Mouse (Mus musculus) midbrain, embryonic 11.5 days (tissue): ENCODE results near the gene Ubp1. TPM values are rescaled to one million over a fixed set of nuclear protein-coding genes. Genes with fewer than 3 reads are reported as not detected.
A peak's percentile ranks its signal among the peaks of the same experiment; 100 is the strongest.

Experiments
- ATAC-seq: fragments of 200-750 bp; cut with Nextera tagmentation; 2 replicates; pipeline ENCODE4 v1.8.0; 2017; ENCODE audit warnings: moderate TSS enrichment, moderate library complexity; ENCODE audit not compliant: low FRiP score
- DNase-seq: peaks from one replicate; pipeline ENCODE4 v3.0.0; 2015; ENCODE audit warnings: low spot score; ENCODE audit errors: missing footprints
- H3K27ac ChIP-seq: fragments of 300-500 bp; sonication (generic); 2 replicates; pipeline ENCODE4 v1.5.1; 2014; ENCODE audit warnings: low read depth, low read length
- H3K27me3 ChIP-seq: fragments of 300-500 bp; sonication (generic); 2 replicates; pipeline ENCODE4 v1.6.1; 2014; ENCODE audit warnings: mild to moderate bottlenecking, low read length, moderate library complexity, mixed read lengths; ENCODE audit not compliant: control insufficient read depth, insufficient read depth
- H3K36me3 ChIP-seq: fragments of 300-500 bp; sonication (generic); 2 replicates; pipeline ENCODE4 v1.6.1; 2014; ENCODE audit warnings: mild to moderate bottlenecking, low read length, moderate library complexity, mixed read lengths; ENCODE audit not compliant: control insufficient read depth, insufficient read depth
- H3K4me1 ChIP-seq: fragments of 300-500 bp; sonication (generic); 2 replicates; pipeline ENCODE4 v1.6.1; 2014; ENCODE audit warnings: low read length; ENCODE audit not compliant: control insufficient read depth, insufficient read depth
- H3K4me2 ChIP-seq: fragments of 300-500 bp; sonication (generic); 2 replicates; pipeline ENCODE4 v1.6.1; 2014; ENCODE audit warnings: mild to moderate bottlenecking, moderate library complexity
- H3K4me3 ChIP-seq: fragments of 300-500 bp; sonication (generic); 2 replicates; pipeline ENCODE4 v1.5.1; 2014; ENCODE audit warnings: low read depth, low read length
- H3K9ac ChIP-seq: fragments of 300-500 bp; sonication (generic); 2 replicates; pipeline ENCODE4 v1.6.1; 2014; ENCODE audit warnings: low read length
- H3K9me3 ChIP-seq: fragments of 300-500 bp; sonication (generic); 2 replicates; pipeline ENCODE4 v1.6.1; 2016; ENCODE audit warnings: low read length; ENCODE audit not compliant: control insufficient read depth
- WGBS: fragments of 180-500 bp; shearing (Covaris S2); extraction: QIAGEN DNeasy Blood & Tissue Kit; methylation state at CpG from one replicate; pipeline ENCODE4 v1.1.7; 2014; 5-methylcytosine and 5-hydroxymethylcytosine counted together
- polyA plus RNA-seq: library from polyadenylated mRNA; unstranded; fragments of >200 nt; fragmentation: Nextera tagmentation; extraction: Ambion mirVana; gene quantifications from 2 replicates; pipeline ENCODE4 v1.2.1, GENCODE M21; 2014

Ubp1 gene
- polyA plus RNA-seq, 1 experiment from 2014 or later: 45.8 TPM

DNA sequence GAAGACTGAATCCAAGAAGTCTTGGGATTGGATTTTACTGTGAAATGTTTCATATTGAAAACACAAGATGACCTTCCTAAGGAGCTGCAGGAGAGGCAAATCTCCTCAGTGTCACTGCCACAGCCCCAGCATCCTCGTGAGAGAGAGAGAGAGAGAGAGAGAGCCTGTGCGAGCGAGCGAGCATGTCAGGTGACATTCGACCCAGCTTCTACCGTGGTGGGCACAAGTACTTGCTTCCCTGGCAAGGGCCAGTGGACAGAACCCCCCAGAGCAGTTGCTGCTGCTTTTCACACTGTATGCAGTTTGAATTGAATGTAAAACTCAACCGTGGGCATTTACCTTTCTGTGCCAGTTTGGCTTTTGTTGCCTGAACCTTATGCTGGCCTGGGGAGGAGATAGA is 44.7 kb downstream of the Ubp1 start:
- no peaks in the 10 kb centered on the region for H3K27me3 ChIP-seq
- no peak overlapping the region for H3K9ac ChIP-seq
- H3K27ac ChIP-seq: no peak overlapping the region
- DNase-seq (no peak), ATAC-seq (no peak)
- H3K4me3 ChIP-seq: no peak overlapping the region
- peaks cover 10% of the 10 kb centered on the region for H3K36me3 ChIP-seq
- H3K4me1 ChIP-seq: no peaks in the 10 kb centered on the region
- 86% methylated on average over 7 of the region's 7 CpGs for WGBS
- no peaks in the 10 kb centered on the region for H3K9me3 ChIP-seq
- H3K4me2 ChIP-seq: no peak overlapping the region

DNA sequence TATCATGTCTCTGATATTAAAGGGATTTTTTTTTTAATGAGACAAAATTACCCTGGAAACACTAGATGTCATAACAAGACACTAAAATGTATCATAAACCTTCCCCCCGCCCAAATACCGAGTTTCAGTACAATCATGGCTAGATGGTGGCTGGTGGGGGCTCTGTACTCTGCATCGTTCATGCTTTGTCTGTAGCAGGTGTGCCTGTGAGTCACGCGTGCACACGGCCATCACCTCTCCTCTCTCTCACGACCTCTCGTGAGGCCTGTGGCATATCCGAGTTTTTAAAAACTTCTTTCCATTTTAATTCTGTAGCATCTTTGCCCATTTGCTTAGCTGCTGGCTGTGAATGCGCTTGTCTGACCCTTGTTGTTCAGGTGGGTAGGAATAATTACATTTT is 45.5 kb downstream of the Ubp1 start:
- peaks cover 6% of the 10 kb centered on the region for H3K36me3 ChIP-seq
- no peaks in the 10 kb centered on the region for H3K27me3 ChIP-seq
- H3K9ac ChIP-seq: no peak overlapping the region
- H3K9me3 ChIP-seq: no peaks in the 10 kb centered on the region
- no peak overlapping the region for H3K4me3 ChIP-seq
- no peak for DNase-seq
- ATAC-seq: no peak
- 96% methylated on average over 10 of the region's 10 CpGs for WGBS
- no peak overlapping the region for H3K4me2 ChIP-seq
- H3K27ac ChIP-seq: no peak overlapping the region
- H3K4me1 ChIP-seq: no peaks in the 10 kb centered on the region

GRCm38 (mm10) chr9:113977225-113977840 is 46.6 kb downstream of the Ubp1 start:
- H3K9ac ChIP-seq: no peak overlapping the region
- no peak for ATAC-seq
- DNase-seq: no peak
- no peak overlapping the region for H3K27ac ChIP-seq
- H3K36me3 ChIP-seq: peaks cover 6% of the 10 kb centered on the region
- H3K9me3 ChIP-seq: no peaks in the 10 kb centered on the region
- no peak overlapping the region for H3K4me2 ChIP-seq
- 85% methylated on average over 11 of the region's 11 CpGs for WGBS
- no peak overlapping the region for H3K4me3 ChIP-seq
- no peaks in the 10 kb centered on the region for H3K4me1 ChIP-seq
- H3K27me3 ChIP-seq: no peaks in the 10 kb centered on the region

GRCm38 (mm10) chr9:113978656-113979055 is 47.9 kb downstream of the Ubp1 start:
- Histone ChIP-seq H3K36me3 (peaks cover 5% of the 10 kb centered on the region), H3K27me3 (no peaks in the 10 kb centered on the region), H3K4me3 (no peak overlapping the region), H3K4me2 (no peak overlapping the region), H3K4me1 (no peaks in the 10 kb centered on the region), H3K27ac (no peak overlapping the region), H3K9me3 (no peaks in the 10 kb centered on the region), H3K9ac (no peak overlapping the region)
- no peak for ATAC-seq
- 87% methylated on average over 7 of the region's 7 CpGs for WGBS
- DNase-seq: no peak

DNA sequence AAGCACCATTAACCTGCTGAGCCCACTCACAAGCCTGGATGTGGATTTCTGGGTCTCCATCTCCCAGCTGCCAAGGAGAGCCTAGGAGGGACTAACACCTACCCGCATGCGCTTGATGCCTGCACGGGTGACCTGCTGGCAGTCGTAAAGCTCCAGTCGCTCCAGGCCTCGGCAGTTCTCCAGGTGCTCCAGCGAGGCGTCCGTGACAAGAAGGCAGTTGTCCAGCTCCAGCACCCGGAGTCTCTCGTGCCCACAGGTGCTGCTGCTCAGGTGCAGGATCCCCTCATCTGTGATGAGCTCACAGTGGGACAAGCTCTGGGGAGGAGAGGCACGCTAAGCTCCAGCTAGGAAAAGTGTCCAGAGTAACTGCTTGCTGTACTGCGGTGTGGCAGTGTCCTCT is 48.6 kb downstream of the Ubp1 start:
- Histone ChIP-seq H3K27ac (no peak overlapping the region), H3K27me3 (no peaks in the 10 kb centered on the region), H3K4me1 (no peaks in the 10 kb centered on the region), H3K9ac (no peak overlapping the region), H3K9me3 (no peaks in the 10 kb centered on the region), H3K4me2 (no peak overlapping the region), H3K36me3 (peaks cover 4% of the 10 kb centered on the region), H3K4me3 (no peak overlapping the region)
- no peak for ATAC-seq
- 95% methylated on average over 13 of the region's 13 CpGs for WGBS
- DNase-seq: no peak

DNA sequence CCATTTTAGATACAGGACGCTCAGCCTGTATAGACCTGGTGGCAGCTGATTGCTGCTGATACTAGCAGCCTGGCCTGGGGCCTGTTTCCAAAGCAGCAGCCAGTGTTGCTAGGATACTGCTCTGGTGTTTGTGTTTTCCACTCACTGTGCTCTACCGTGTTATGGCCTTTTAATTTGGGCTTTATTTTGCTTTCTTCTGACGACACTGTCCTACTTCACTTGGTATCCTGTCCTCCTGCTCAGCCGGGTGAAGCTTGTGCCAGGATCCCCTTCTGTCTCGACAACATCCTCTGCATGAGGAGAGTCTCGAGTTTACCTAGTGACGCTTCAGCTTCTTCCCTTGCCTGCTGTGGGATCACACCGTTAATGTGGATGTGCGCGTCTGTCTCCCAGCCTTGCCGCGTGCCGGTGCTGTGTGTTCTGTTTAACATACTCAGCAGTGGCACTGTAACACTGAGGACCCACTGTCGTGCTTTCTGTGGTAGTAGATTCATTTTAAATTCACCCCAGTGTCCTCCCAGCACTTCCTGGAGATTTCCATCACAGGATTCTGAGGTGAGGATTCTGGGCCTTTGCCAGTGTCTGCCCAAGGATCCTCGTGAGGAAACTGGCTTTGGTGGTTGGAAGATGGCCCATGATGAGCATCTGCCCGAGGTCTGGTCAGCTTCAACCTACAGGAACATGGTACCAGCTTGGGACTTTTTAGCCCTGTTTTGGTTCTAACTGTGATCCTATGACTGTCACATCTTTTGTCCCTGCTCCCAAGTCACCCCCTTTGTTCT is 50.6 kb downstream of the Ubp1 start:
- no peaks in the 10 kb centered on the region; the same call in none of the 2 replicates for H3K36me3 ChIP-seq
- H3K4me3 ChIP-seq: no peak overlapping the region
- no peaks in the 10 kb centered on the region for H3K27me3 ChIP-seq
- ATAC-seq: peak; percentile 65; the same call in 1 of the 2 replicates
- no peak overlapping the region for H3K9ac ChIP-seq
- no peak overlapping the region for H3K27ac ChIP-seq
- 77% methylated on average over 16 of the region's 16 CpGs for WGBS
- H3K9me3 ChIP-seq: no peaks in the 10 kb centered on the region
- DNase-seq: no peak
- no peak overlapping the region for H3K4me2 ChIP-seq
- H3K4me1 ChIP-seq: no peaks in the 10 kb centered on the region

GRCm38 (mm10) chr9:113982451-113982850 is 51.7 kb downstream of the Ubp1 start:
- Histone ChIP-seq H3K4me2 (no peak overlapping the region), H3K36me3 (no peaks in the 10 kb centered on the region; the same call in 1 of the 2 replicates), H3K9ac (no peak overlapping the region), H3K4me1 (no peaks in the 10 kb centered on the region), H3K27ac (no peak overlapping the region), H3K9me3 (no peaks in the 10 kb centered on the region), H3K4me3 (no peak overlapping the region), H3K27me3 (no peaks in the 10 kb centered on the region)
- no peak for ATAC-seq
- no peak for DNase-seq
- WGBS: 83% methylated on average over 2 of the region's 2 CpGs

DNA sequence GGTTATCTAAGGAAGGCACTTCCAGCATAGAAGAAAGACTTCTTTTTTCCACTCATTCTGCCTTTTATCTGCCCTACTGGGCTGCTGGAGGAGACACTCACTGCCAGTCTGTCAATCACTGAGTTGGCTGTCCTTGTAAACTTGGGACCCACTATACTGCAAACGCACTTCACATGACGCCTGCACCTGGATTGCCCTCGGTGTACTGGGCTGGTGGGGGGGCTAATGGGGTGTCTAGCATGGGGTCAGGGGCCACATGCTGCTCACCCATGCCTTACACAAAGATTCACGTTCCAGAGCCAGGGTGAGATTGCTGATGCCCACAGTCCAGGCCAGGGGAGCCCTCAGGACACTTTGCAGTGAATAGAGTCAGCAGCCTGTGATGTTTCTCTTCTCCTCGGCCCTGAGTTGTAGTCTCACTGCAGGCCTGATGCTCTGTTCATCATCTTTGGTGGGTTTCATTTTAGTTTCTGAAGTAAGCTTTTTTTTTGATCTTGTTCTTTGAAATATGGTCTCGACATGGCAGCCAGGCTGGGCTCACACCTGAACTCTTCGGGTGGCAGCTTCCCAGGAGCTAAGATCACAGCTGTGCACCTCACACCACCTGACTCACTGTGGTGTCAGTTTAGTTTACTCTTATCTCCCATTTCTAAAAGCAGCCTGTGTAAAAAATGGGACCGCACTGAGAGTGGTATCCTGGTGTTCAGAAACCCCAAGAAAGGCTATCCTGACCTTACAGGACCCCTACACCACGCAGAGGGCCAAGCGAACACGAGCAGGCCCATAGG is 52.3 kb downstream of the Ubp1 start:
- Histone ChIP-seq H3K27ac (no peak overlapping the region), H3K27me3 (no peaks in the 10 kb centered on the region), H3K36me3 (no peaks in the 10 kb centered on the region), H3K4me2 (no peak overlapping the region), H3K4me1 (no peaks in the 10 kb centered on the region), H3K9ac (no peak overlapping the region), H3K4me3 (no peak overlapping the region), H3K9me3 (no peaks in the 10 kb centered on the region)
- no peak for DNase-seq
- whole genome bisulfite sequencing: 89% methylated on average over 11 of the region's 11 CpGs
- no peak for ATAC-seq
